Mouse (Mus musculus) stomach, postnatal 0 days (tissue): ENCODE measurements around the gene Casp12.

ENCODE experiments used
- CTCF ChIP-seq: IDR thresholded peaks from 2 replicates; pipeline ENCODE4 v1.5.1; 2016; ENCODE audit warnings: antibody characterized with exemption, low read depth, mild to moderate bottlenecking, moderate library complexity
- EP300 ChIP-seq: optimal IDR thresholded peaks from 2 replicates; pipeline ENCODE3; 2016; ENCODE audit warnings: antibody characterized with exemption

DNA sequence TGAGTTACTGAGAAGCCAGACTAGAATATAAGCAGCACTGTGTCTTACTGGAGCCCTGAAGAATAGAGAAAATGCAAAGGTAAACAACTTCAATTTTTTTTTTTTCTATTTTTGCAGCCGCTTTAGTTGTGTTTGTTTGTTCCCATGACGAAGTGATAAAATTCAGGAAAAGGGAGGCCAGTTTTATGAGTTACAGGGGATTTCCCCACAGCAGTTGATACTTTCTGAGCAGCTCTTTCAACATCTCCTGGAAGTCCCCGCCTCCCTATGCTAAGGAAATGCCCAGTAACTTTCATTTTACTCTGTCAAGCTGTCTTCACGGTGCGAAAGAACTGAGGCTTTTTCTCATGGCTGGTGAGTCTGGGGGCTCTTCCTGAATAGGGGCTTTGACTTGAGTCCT lies 36.7 kb upstream of the Casp12 start, which contains the start of gene Casp4:
- no peak for TF ChIP-seq CTCF
- TF ChIP-seq EP300, result no peak
